Mouse (Mus musculus): ENCODE measurements around the gene Slfn4. TPM values are rescaled to one million over a fixed set of nuclear protein-coding genes. Genes with fewer than 3 reads are reported as not detected.
"Not testable (repeated sequence)": the region's sequence is repeated elsewhere in the genome, so short reads cannot be mapped to it uniquely, and the experiment has no call there.

Slfn4 gene
- polyA plus RNA-seq (2016; fragmentation: Nextera tagmentation; extraction: Ambion mirVana), result not detected in 2 replicates

DNA sequence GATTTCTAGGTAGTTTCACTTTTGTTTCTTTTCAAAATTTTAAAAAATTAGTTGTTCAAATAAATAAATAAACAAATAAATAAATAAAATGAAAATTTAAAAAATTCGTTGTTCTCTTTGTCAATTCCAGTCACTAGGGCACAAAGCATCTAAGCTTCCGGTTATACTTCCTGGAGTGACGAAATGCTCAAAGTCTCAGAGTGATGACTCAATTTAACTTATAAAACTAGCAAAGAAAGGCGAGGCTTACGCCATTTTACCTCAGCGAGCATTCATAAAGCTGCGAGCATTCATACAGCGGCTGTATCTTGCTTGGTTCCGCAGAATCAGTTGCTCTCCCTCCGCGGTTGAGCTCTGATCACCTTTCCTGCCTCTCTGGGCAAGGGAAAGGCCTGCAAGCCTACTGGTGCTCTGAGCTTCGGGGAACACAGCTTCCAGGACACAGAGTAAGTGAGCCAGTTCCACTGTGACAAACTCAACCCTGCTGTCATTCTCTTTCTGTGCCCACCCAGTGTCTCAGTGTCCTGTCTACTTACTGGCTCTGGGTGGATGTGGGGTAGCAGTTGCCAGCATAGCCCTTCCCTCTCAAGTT lies at the start of gene Slfn4:
TSS of gene Slfn4 (plus strand) at position 239 of the 592 bp plus-strand sequence.
- no peak within 1 kb of the TSS for H3K4me2 ChIP-seq
- 88% methylated on average over 12 of the region's 12 CpGs for WGBS

DNA sequence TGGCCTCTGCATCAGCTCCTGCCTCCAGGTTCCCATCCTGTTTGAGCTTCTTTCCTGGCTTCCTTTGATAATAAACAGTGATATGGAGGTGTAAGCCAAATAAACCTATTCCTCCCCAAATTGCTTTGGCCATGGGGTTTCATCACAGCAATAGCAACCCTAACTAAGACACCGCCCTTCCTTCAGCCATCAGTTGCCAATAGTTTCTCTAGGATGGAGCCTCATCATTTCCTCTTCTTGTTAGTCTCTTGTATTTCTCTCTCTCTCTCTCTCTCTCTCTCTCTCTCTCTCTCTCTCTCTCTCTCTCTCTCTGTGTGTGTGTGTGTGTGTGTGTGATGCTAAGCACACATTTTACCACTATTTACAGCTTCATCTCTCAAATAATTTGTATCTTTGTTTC lies 49.4 kb upstream of the Slfn4 start:
- not testable (repeated sequence) for H3K4me2 ChIP-seq; H3K9ac ChIP-seq; H3K4me3 ChIP-seq (replicated peaks); H3K27me3 ChIP-seq; ATAC-seq (ENCODE audit: low FRiP score); H3K27ac ChIP-seq; H3K4me1 ChIP-seq; H3K36me3 ChIP-seq (replicated peaks); H3K9me3 ChIP-seq
- WGBS, result 90% methylated on average over 1 of the region's 1 CpGs

More for the DNA sequence above, at the start of gene Slfn4:
- no peak within 1 kb of the TSS for H3K4me3 ChIP-seq (replicated peaks)
- no peaks in the 10 kb centered on the region for H3K27me3 ChIP-seq
- no peak within 1 kb of the TSS for H3K9ac ChIP-seq
- H3K9me3 ChIP-seq, result no peaks in the 10 kb centered on the region
- no peaks in the 10 kb centered on the region for H3K4me1 ChIP-seq
- no peak for ATAC-seq (ENCODE audit: low FRiP score)
- H3K27ac ChIP-seq, result no peak within 1 kb of the TSS
- no peaks in the 10 kb centered on the region for H3K36me3 ChIP-seq (replicated peaks)

DNA sequence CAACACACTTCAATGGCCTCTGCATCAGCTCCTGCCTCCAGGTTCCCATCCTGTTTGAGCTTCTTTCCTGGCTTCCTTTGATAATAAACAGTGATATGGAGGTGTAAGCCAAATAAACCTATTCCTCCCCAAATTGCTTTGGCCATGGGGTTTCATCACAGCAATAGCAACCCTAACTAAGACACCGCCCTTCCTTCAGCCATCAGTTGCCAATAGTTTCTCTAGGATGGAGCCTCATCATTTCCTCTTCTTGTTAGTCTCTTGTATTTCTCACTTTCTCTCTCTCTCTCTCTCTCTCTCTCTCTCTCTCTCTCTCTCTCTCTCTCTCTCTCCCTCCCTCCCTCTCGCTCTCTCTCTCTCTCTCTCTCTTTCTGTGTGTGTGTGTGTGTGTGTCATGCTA lies 37.7 kb upstream of the Slfn4 start:
- H3K36me3 ChIP-seq (replicated peaks); H3K4me3 ChIP-seq (replicated peaks); H3K9ac ChIP-seq; H3K27me3 ChIP-seq; H3K27ac ChIP-seq; H3K4me2 ChIP-seq; H3K4me1 ChIP-seq; ATAC-seq (ENCODE audit: low FRiP score); H3K9me3 ChIP-seq: not testable (repeated sequence)
- no CpG with 5 or more reads among the region's 2 CpGs for WGBS

DNA sequence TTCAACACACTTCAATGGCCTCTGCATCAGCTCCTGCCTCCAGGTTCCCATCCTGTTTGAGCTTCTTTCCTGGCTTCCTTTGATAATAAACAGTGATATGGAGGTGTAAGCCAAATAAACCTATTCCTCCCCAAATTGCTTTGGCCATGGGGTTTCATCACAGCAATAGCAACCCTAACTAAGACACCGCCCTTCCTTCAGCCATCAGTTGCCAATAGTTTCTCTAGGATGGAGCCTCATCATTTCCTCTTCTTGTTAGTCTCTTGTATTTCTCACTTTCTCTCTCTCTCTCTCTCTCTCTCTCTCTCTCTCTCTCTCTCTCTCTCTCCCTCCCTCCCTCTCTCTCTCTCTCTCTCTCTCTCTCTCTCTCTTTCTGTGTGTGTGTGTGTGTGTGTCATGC lies 26.0 kb upstream of the Slfn4 start:
- H3K4me2 ChIP-seq; H3K9ac ChIP-seq; H3K36me3 ChIP-seq (replicated peaks); ATAC-seq (ENCODE audit: low FRiP score); H3K9me3 ChIP-seq; H3K4me3 ChIP-seq (replicated peaks); H3K27ac ChIP-seq; H3K4me1 ChIP-seq; H3K27me3 ChIP-seq: not testable (repeated sequence)
- WGBS, result no CpG with 5 or more reads among the region's 1 CpGs

DNA sequence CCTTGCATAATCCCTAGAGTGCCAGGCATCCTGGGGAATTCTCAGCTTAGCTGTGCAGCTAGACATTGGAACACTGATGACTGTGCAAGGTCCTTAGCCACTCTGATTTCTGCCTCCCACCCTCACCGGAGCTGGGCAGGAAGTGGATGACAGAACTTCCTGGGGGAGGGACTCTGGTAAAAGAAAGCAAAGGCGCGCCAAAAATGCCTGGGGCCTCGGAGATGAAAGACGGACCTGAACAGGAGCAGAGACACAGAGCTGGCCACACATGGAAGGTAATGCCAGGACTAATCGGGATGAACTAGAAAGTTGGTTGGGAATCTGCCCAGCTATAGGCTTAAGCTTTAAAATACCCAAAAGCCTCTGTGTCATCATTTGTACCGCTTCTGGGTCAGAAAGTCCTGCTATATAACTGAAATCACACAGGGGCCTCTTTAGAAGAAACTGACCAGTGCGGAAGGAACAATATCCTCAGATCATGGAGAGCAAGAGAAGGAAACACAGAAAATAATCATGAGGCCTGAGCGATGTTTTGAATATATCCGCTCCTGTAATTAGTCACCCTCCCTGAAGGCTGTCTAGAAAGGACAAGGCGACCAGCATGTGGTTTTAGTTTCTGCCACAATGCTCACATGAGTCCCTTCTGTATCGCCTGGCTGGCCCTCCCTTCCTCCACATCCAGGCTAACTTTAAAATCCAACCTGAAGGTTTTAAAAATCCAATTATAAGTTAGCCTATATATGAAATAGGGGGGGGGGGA lies 16.3 kb downstream of the Slfn4 start, which contains the start of gene Slfn3:
TSS of gene Slfn3 (plus strand) at position 197 of the 760 bp plus-strand sequence.
- Histone ChIP-seq H3K4me2 (no peak within 1 kb of the TSS), H3K27me3 (no peaks in the 10 kb centered on the region), H3K27ac (no peak within 1 kb of the TSS), H3K4me3 (replicated peaks) (no peak within 1 kb of the TSS), H3K9ac (no peak within 1 kb of the TSS), H3K4me1 (no peaks in the 10 kb centered on the region), H3K36me3 (replicated peaks) (no peaks in the 10 kb centered on the region), H3K9me3 (no peaks in the 10 kb centered on the region)
- 76% methylated on average over 12 of the region's 12 CpGs for WGBS
- no peak for ATAC-seq (ENCODE audit: low FRiP score)

DNA sequence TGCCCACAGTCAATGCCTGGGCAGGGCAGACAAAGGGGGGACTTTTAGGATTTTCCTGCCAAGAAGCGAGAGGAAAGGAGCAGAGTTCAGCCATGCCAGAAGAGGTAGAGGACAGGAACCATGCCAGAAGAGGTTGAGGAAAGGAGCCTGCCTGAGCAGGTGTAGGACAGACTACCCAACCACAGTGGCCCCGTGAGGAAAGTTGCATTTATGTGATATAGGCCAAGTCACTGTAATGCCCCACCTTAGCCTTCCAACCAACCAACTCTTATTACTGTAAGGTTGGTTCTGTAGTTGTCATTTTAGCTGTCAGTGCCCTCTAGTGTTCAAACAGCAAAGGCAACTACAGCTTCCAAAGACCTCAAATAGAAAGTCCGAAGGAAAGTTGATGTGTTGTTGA lies 17.0 kb downstream of the Slfn4 start:
- Histone ChIP-seq H3K9me3 (no peaks in the 10 kb centered on the region), H3K4me3 (replicated peaks) (no peak overlapping the region), H3K27me3 (no peaks in the 10 kb centered on the region), H3K9ac (no peak overlapping the region), H3K4me1 (no peaks in the 10 kb centered on the region), H3K27ac (no peak overlapping the region), H3K36me3 (replicated peaks) (no peaks in the 10 kb centered on the region), H3K4me2 (no peak overlapping the region)
- WGBS, result 67% methylated on average over 3 of the region's 3 CpGs
- no peak for ATAC-seq (ENCODE audit: low FRiP score)

DNA sequence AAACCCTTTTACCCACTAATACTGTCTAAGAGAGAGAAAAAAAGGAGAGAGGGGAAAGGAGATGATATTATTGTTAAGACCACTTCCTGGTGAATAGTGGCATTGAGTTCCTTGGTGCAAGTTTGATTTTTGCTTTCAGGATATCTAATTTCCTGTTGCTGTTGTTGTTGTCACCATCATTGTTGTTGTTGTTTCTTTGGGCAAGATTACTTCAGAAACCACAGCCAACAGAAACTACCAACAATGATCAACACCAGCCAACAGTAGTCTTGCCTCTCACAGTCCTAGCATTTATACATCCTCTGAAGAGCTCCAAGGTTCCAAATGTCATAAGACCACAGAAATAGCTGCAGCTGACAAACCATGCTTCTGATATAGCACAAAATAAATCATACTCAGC lies 30.0 kb downstream of the Slfn4 start:
- Histone ChIP-seq H3K9me3 (no peaks in the 10 kb centered on the region), H3K9ac (no peak overlapping the region), H3K4me2 (no peak overlapping the region), H3K4me3 (replicated peaks) (no peak overlapping the region), H3K4me1 (no peaks in the 10 kb centered on the region), H3K36me3 (replicated peaks) (no peaks in the 10 kb centered on the region), H3K27ac (no peak overlapping the region), H3K27me3 (no peaks in the 10 kb centered on the region)
- ATAC-seq (ENCODE audit: low FRiP score), result no peak

DNA sequence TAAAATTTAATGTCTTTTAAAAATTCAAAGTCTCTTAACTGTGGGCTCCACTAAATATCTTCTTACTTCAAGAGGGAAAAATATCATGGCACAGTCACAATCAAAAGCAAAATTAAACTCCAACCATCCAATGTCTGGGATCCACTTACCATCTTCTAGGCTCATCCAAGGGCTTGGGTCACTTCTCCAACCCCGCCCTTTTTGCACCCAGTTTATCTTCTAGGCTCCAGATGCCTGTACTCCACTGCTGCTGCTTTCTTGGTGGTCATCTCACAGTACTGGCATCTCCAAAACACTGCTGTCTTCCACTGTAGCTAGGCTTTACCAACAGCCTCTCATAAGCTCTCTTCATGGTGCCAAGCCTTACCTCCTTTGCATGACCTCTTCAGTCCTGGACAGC lies 41.1 kb downstream of the Slfn4 start:
- H3K9ac ChIP-seq, result no peak overlapping the region
- H3K27ac ChIP-seq, result no peak overlapping the region
- 89% methylated on average over 1 of the region's 1 CpGs for WGBS
- H3K4me1 ChIP-seq, result no peaks in the 10 kb centered on the region
- no peaks in the 10 kb centered on the region for H3K9me3 ChIP-seq
- no peaks in the 10 kb centered on the region for H3K27me3 ChIP-seq
- no peaks in the 10 kb centered on the region for H3K36me3 ChIP-seq (replicated peaks)
- ATAC-seq (ENCODE audit: low FRiP score), result no peak
- H3K4me2 ChIP-seq, result no peak overlapping the region
- H3K4me3 ChIP-seq (replicated peaks), result no peak overlapping the region

DNA sequence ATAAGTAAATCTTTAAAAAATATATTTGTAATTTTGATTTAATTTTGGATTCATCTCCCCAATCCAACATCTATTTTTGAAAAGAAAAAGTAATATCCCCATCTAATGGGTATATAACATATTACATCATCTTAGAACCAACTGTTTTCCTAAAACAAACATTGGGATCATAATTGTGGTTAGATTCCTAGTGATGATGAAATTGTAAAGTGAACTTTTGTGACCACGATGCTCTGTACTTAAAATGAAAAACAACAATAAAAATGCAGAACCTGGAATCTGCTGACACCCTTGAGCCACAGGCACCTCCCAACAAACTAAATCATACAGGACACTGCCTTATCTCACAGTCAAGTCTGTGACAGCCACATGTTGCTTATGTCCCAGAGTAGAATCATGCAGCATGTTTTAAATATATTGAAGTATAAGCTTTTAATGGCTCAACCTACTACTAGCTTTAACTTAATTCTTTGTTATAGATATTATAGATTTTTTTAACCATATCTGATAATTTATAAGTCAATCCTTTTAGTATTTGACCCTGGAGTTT lies 46.4 kb downstream of the Slfn4 start:
- WGBS, result 84% methylated on average over 1 of the region's 1 CpGs
- Histone ChIP-seq H3K4me2 (no peak overlapping the region), H3K27ac (no peak overlapping the region), H3K9ac (no peak overlapping the region), H3K36me3 (replicated peaks) (no peaks in the 10 kb centered on the region), H3K4me1 (no peaks in the 10 kb centered on the region), H3K4me3 (replicated peaks) (no peak overlapping the region), H3K27me3 (no peaks in the 10 kb centered on the region), H3K9me3 (no peaks in the 10 kb centered on the region)
- ATAC-seq (ENCODE audit: low FRiP score), result no peak

DNA sequence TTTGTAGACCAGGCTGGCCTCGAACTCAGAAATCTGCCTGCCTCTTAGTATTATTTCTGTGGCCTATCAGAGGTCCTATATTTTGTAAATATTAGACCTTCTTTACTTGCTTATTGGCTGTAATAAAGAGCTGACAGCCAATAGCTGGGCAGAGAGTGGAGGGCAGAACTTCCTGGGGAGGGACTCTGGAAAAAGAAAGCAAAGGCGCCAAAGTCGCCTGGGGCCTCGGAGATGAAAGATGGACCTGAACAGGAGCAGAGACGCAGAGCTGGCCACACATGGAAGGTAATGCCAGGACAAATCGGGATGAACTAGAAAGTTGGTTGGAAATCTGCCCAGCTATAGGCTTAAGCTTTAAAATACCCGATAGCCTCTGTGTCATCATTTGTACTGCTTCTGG lies 48.4 kb downstream of the Slfn4 start:
- Histone ChIP-seq H3K9me3 (no peaks in the 10 kb centered on the region), H3K4me3 (replicated peaks) (no peak overlapping the region), H3K36me3 (replicated peaks) (no peaks in the 10 kb centered on the region), H3K27me3 (no peaks in the 10 kb centered on the region), H3K4me1 (no peaks in the 10 kb centered on the region), H3K4me2 (no peak overlapping the region), H3K9ac (no peak overlapping the region), H3K27ac (no peak overlapping the region)
- no peak for ATAC-seq (ENCODE audit: low FRiP score)
- 85% methylated on average over 7 of the region's 7 CpGs for WGBS

DNA sequence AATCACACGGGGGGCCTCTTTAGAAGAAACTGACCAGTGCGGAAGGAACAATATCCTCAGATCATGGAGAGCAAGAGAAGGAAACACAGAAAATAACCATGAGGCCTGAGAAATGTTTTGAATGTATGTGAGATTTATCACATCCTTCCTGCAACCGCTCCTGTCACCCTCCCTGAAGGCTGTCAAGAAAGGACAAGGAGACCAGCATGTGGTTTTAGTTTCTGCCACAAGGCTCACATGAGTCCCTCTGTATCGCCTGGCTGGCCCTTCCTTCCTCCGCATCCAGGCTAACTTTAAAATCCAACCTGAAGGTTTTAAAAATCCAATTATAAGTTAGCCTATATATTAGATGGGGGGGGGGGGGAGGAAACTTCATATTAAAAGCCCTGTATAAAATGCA lies 48.8 kb downstream of the Slfn4 start:
- not testable (repeated sequence) for H3K4me3 ChIP-seq (replicated peaks); ATAC-seq (ENCODE audit: low FRiP score); H3K4me2 ChIP-seq; H3K27me3 ChIP-seq; H3K4me1 ChIP-seq; H3K27ac ChIP-seq; H3K36me3 ChIP-seq (replicated peaks); H3K9ac ChIP-seq; H3K9me3 ChIP-seq
- whole genome bisulfite sequencing, result 80% methylated on average over 5 of the region's 5 CpGs

DNA sequence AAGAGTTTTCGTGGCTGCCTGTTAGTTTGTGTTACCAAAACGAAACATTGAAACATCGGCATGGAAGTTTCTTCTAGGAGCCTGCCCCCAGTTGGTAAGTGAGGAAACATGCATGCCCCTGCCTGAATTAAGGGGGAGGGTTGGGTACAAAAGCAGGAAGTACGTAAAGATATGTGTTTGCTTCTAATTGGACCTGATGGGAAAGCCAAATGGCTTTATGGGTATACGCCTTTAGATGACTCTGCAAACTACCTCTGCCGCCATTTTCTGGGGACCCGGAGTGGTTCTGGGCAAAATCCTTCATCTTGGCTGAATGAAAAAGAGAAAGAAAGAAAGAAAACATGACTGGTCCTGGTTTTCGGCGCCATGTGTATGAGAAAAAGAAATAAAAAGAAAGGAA lies 49.2 kb downstream of the Slfn4 start:
- Histone ChIP-seq H3K36me3 (replicated peaks) (no peaks in the 10 kb centered on the region), H3K4me3 (replicated peaks) (no peak overlapping the region), H3K9me3 (no peaks in the 10 kb centered on the region), H3K27ac (no peak overlapping the region), H3K27me3 (no peaks in the 10 kb centered on the region), H3K9ac (no peak overlapping the region), H3K4me2 (no peak overlapping the region), H3K4me1 (no peaks in the 10 kb centered on the region)
- no peak for ATAC-seq (ENCODE audit: low FRiP score)
- WGBS, result 90% methylated on average over 9 of the region's 9 CpGs

DNA sequence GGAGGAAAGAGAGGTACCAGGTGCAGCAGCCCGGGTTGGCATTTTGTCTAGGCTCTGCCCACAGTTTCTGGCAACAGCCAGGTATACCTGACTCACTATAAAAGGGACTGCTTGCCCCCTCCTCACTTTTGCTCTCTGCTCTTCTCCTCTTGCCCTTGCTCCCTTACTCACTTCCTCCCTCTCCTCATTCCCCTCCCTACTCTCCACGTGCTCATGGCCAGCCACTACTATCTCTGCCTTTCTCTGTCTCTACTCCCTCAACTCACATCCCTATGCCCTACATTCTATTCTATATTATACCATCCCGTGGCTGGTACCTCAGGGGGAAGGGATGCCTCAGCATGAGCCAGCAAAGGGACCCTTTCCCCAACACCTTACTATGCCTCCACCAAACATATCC lies 49.8 kb downstream of the Slfn4 start:
- no peak overlapping the region for H3K4me2 ChIP-seq
- H3K9ac ChIP-seq, result no peak overlapping the region
- H3K27ac ChIP-seq, result no peak overlapping the region
- H3K36me3 ChIP-seq (replicated peaks), result no peaks in the 10 kb centered on the region
- no peaks in the 10 kb centered on the region for H3K9me3 ChIP-seq
- no peak for ATAC-seq (ENCODE audit: low FRiP score)
- no peak overlapping the region for H3K4me3 ChIP-seq (replicated peaks)
- no peaks in the 10 kb centered on the region for H3K4me1 ChIP-seq
- WGBS, result 84% methylated on average over 3 of the region's 3 CpGs
- H3K27me3 ChIP-seq, result no peaks in the 10 kb centered on the region

Measured in forebrain, embryonic 12.5 days (tissue).